Mouse (Mus musculus): Measurements from ENCODE around the gene Gm17087.

DNA sequence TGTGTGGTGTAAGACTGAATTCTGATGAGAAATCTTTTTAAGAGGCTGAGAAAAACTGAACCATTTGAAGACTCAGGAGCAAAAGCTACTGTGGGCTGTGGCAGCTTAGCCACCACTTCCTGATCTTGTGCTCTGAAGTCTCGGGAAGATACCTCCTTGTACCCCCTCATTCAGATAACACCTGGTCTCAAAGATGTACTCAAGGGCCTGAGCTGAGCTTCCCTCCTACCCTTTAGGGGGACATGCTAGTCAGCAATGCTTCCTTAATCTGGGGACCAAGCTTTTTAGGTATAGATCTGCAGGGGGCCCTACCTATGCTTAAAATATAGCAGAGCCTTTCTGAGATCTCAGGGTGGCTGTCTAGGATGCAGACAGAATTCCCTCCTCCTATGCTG, 3.9 kb downstream of the Gm17087 start:
- TF ChIP-seq CTCF (IDR thresholded peaks at IDR 0.05; ENCODE audit: borderline replicate concordance, insufficient read depth, low read length), result no peak
- TF ChIP-seq POLR2A (IDR thresholded peaks at IDR 0.05; ENCODE audit: low read depth, low read length), result no peak
